Mouse (Mus musculus) midbrain, embryonic 11.5 days (tissue): ENCODE data around the gene Dydc2. TPM values are rescaled to one million over a fixed set of nuclear protein-coding genes. Genes with fewer than 3 reads are reported as not detected.
A peak's percentile ranks its signal among the peaks of the same experiment; 100 is the strongest.
"Not testable (repeated sequence)": the region's sequence is repeated elsewhere in the genome, so short reads cannot be mapped to it uniquely, and the experiment has no call there.

Experiments used
- ATAC-seq: fragments of 200-750 bp; cut with Nextera tagmentation; 2 replicates; pipeline ENCODE4 v1.8.0; 2017; ENCODE audit warnings: moderate TSS enrichment, moderate library complexity; ENCODE audit not compliant: low FRiP score
- DNase-seq: peaks from one replicate; pipeline ENCODE4 v3.0.0; 2015; ENCODE audit warnings: low spot score; ENCODE audit errors: missing footprints
- H3K27ac ChIP-seq: fragments of 300-500 bp; sonication (generic); 2 replicates; pipeline ENCODE4 v1.5.1; 2014; ENCODE audit warnings: low read depth, low read length
- H3K27me3 ChIP-seq: fragments of 300-500 bp; sonication (generic); 2 replicates; pipeline ENCODE4 v1.6.1; 2014; ENCODE audit warnings: mild to moderate bottlenecking, low read length, moderate library complexity, mixed read lengths; ENCODE audit not compliant: control insufficient read depth, insufficient read depth
- H3K36me3 ChIP-seq: fragments of 300-500 bp; sonication (generic); 2 replicates; pipeline ENCODE4 v1.6.1; 2014; ENCODE audit warnings: mild to moderate bottlenecking, low read length, moderate library complexity, mixed read lengths; ENCODE audit not compliant: control insufficient read depth, insufficient read depth
- H3K4me1 ChIP-seq: fragments of 300-500 bp; sonication (generic); 2 replicates; pipeline ENCODE4 v1.6.1; 2014; ENCODE audit warnings: low read length; ENCODE audit not compliant: control insufficient read depth, insufficient read depth
- H3K4me2 ChIP-seq: fragments of 300-500 bp; sonication (generic); 2 replicates; pipeline ENCODE4 v1.6.1; 2014; ENCODE audit warnings: mild to moderate bottlenecking, moderate library complexity
- H3K4me3 ChIP-seq: fragments of 300-500 bp; sonication (generic); 2 replicates; pipeline ENCODE4 v1.5.1; 2014; ENCODE audit warnings: low read depth, low read length
- H3K9ac ChIP-seq: fragments of 300-500 bp; sonication (generic); 2 replicates; pipeline ENCODE4 v1.6.1; 2014; ENCODE audit warnings: low read length
- H3K9me3 ChIP-seq: fragments of 300-500 bp; sonication (generic); 2 replicates; pipeline ENCODE4 v1.6.1; 2016; ENCODE audit warnings: low read length; ENCODE audit not compliant: control insufficient read depth
- WGBS: fragments of 180-500 bp; shearing (Covaris S2); extraction: QIAGEN DNeasy Blood & Tissue Kit; methylation state at CpG from one replicate; pipeline ENCODE4 v1.1.7; 2014; 5-methylcytosine and 5-hydroxymethylcytosine counted together
- polyA plus RNA-seq: library from polyadenylated mRNA; unstranded; fragments of >200 nt; fragmentation: Nextera tagmentation; extraction: Ambion mirVana; gene quantifications from 2 replicates; pipeline ENCODE4 v1.2.1, GENCODE M21; 2014

Gene Dydc2
- polyA plus RNA-seq, 1 experiment from 2014 or later, result not detected

GRCm38 (mm10) chr14:41065168-41065567 lies 3.8 kb downstream of the Dydc2 start:
- WGBS, result 69% methylated on average over 2 of the region's 2 CpGs
- no peak overlapping the region for H3K4me3 ChIP-seq
- no peaks in the 10 kb centered on the region for H3K9me3 ChIP-seq
- H3K27me3 ChIP-seq, result no peaks in the 10 kb centered on the region
- H3K4me2 ChIP-seq, result no peak overlapping the region
- H3K27ac ChIP-seq, result no peak overlapping the region
- H3K36me3 ChIP-seq, result no peaks in the 10 kb centered on the region
- DNase-seq, result no peak
- ATAC-seq, result no peak
- H3K9ac ChIP-seq, result no peak overlapping the region
- H3K4me1 ChIP-seq, result no peaks in the 10 kb centered on the region

DNA sequence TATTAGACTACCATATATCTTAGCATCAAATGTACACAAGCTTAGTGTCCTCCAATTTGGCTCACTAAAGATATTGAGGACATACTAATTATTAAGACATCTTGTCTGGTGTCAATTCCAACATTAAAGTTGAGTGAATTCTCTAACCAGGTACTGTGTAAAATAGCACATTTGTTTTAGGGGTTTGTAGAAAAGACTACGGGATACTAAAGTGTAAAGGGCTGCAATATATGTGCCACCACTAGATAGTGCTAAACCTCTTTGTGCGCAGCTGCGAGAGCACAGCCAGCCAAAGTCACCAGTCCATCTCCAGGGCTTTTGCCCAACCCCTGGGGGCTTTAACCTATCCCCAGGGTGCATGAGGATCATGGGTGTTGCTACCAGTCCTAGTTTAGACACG lies 15.8 kb downstream of the Dydc2 start:
- 90% methylated on average over 3 of the region's 4 CpGs for whole genome bisulfite sequencing

DNA sequence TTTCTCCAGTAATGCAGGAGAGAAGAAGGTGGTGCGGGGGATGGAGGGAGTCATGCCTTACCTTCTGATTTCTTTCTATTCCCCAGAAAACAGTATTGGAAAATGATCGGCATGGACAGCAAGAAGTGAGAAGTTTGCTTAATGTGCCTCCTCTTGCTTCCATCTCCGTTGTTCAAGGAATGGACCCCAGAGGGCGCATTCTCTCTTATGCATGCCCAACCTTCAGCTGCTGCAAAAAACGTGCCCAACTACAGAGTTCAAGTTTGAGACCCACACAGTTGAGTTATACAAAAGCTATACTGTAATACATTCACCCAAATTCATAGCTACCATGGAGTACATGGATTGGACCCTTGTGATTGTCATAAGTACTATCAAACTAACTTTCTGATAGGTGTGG lies 16.5 kb downstream of the Dydc2 start:
- DNase-seq (no peak), ATAC-seq (no peak)
- H3K4me2 ChIP-seq, result no peak overlapping the region
- H3K36me3 ChIP-seq, result no peaks in the 10 kb centered on the region
- no peak overlapping the region for H3K4me3 ChIP-seq
- no peaks in the 10 kb centered on the region for H3K4me1 ChIP-seq
- H3K27me3 ChIP-seq, result no peaks in the 10 kb centered on the region
- H3K27ac ChIP-seq, result no peak overlapping the region
- no peaks in the 10 kb centered on the region; the same call in 1 of the 2 replicates for H3K9me3 ChIP-seq
- no peak overlapping the region for H3K9ac ChIP-seq
- 84% methylated on average over 5 of the region's 5 CpGs for WGBS

More for the DNA sequence above, 15.8 kb downstream of the Dydc2 start:
- not testable (repeated sequence) for H3K9me3 ChIP-seq, H3K27ac ChIP-seq, H3K4me1 ChIP-seq, H3K36me3 ChIP-seq, DNase-seq, ATAC-seq, H3K9ac ChIP-seq, H3K4me3 ChIP-seq, H3K27me3 ChIP-seq, H3K4me2 ChIP-seq

DNA sequence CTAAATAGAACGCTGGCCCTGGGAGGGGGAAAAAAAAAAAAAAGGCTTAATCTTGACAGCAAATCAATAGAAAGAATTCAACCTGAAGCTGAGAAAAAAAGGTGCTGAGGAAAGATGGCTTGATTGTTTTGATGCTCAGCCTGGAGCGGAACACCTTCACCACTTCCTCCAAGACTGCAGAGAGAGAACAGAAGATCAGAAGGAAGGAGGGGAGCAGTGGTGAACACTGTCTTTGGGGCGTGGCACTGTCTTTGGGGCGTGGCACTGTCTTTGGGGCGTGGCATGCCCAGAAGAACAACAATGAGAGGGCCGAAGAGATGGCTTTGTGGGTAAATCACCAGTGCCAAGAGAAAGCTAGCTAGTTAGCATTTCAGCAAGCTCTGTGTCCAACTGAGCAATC lies 18.5 kb downstream of the Dydc2 start:
- 77% methylated on average over 6 of the region's 6 CpGs for WGBS
- Histone ChIP-seq H3K27me3 (no peaks in the 10 kb centered on the region), H3K27ac (no peak overlapping the region), H3K4me1 (no peaks in the 10 kb centered on the region), H3K4me2 (no peak overlapping the region), H3K4me3 (no peak overlapping the region), H3K9ac (no peak overlapping the region), H3K9me3 (no peaks in the 10 kb centered on the region; the same call in 1 of the 2 replicates), H3K36me3 (no peaks in the 10 kb centered on the region)
- no peak for ATAC-seq
- no peak for DNase-seq

DNA sequence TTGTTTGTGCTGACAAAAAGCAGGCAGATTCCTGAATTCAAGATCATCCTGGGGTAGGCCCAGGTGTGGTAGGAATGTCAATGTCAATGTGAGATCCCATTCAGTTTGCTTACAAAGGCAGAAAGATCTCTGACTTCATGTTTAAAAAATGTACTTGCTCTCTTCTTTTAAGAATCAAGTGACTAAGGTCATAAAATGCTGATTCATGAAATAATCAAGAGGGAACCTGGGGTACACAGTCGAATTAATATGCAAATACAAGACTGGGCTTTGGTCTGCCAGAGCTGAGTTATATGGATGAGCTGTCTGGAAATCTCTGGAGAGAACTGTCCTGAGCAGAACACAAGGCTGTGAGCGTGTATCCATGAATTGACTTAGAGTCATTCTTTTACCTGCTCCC lies 21.6 kb downstream of the Dydc2 start:
- Histone ChIP-seq H3K27ac (no peak overlapping the region), H3K9me3 (no peaks in the 10 kb centered on the region; the same call in 1 of the 2 replicates), H3K27me3 (no peaks in the 10 kb centered on the region), H3K9ac (no peak overlapping the region), H3K4me3 (no peak overlapping the region), H3K4me1 (no peaks in the 10 kb centered on the region), H3K4me2 (no peak overlapping the region), H3K36me3 (no peaks in the 10 kb centered on the region)
- DNase-seq (no peak), ATAC-seq (no peak)
- 72% methylated on average over 2 of the region's 2 CpGs for WGBS

GRCm38 (mm10) chr14:41035146-41035798 lies 33.7 kb downstream of the Dydc2 start:
- H3K36me3 ChIP-seq, result no peaks in the 10 kb centered on the region
- H3K4me2 ChIP-seq, result no peak overlapping the region
- H3K27me3 ChIP-seq, result no peaks in the 10 kb centered on the region
- no peak overlapping the region for H3K9ac ChIP-seq
- no peak overlapping the region for H3K27ac ChIP-seq
- H3K9me3 ChIP-seq, result no peaks in the 10 kb centered on the region
- no peak overlapping the region for H3K4me3 ChIP-seq
- DNase-seq, result peak; percentile 93
- WGBS, result 36% methylated on average over 6 of the region's 6 CpGs
- peak; percentile 57; the same call in 1 of the 2 replicates for ATAC-seq
- no peaks in the 10 kb centered on the region for H3K4me1 ChIP-seq

DNA sequence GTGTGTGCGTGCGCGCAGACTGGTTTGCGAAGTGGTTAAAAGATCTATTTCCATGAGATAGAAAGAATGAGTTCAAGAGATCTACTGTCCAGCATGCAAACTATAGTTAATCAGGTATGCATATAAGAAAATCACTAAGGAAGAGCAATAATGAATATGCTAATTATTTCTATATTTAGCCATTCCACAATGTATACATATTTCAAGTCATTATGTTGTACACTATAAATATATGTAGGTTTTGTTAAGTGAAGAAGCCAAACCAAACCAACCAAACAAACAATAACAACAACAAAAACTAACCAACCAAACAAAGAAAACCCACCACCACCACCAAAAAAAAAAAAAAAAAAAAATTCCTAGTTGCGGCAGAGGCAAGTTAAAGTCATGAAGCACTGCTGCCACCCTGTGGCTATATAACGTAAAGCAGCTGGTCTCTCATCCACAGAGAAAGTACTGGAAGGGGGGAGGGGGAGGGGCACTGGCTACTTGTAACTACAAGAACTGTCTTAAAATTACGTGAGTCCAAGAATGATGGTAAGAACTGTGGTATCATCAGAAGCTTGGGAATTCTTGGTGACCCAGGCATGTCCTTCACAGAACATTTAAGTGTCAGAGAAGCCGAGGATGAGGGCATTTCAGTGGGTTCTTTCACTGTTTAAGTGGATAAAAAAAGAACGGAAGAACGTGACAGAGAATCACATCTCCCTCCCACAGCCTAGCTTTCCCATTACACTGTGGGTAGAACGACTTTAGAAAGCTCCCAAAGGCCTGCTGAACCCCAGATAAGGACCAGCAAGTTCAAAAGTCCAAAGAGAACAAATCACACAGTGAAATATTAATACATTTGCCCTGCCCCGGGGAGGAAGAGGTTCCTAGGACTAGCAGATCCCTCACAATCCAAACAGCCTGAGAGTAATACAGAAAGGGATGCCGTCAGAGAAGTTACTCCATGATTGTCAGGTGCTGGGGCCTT lies 35.6 kb downstream of the Dydc2 start:
- no peaks in the 10 kb centered on the region for H3K27me3 ChIP-seq
- 55% methylated on average over 13 of the region's 13 CpGs for WGBS
- no peak overlapping the region for H3K4me3 ChIP-seq
- ATAC-seq (peak; percentile 54; the same call in 1 of the 2 replicates), DNase-seq (peak; percentile 97)
- no peak overlapping the region for H3K4me2 ChIP-seq
- no peak overlapping the region for H3K27ac ChIP-seq
- no peak overlapping the region for H3K9ac ChIP-seq
- H3K36me3 ChIP-seq, result no peaks in the 10 kb centered on the region
- H3K9me3 ChIP-seq, result no peaks in the 10 kb centered on the region
- H3K4me1 ChIP-seq, result no peaks in the 10 kb centered on the region

DNA sequence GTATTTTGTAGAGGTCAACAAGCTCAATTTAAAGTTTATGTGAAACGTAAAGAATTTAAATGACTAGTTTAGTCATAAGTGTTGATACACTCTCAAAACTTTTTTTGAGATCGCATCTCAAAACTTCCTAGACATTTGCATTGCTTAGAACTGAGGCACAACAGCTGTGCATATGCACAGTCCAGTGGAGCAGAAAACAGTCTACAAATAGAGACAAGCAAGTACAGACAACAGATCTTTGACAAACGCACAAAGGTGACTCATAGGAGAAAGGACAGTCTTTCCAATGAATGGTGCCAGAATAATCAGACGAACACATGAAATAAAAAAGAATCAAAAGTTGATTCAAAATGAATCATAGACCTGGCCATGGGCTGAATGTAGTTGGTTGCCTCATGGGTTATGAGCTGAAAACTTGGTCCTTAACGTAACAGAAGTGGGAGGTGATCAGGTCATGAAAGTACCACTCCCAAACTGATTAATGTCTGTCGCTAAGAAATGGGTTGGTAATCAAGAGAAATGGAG lies 38.0 kb downstream of the Dydc2 start:
- Histone ChIP-seq H3K4me2 (no peak overlapping the region), H3K27me3 (no peaks in the 10 kb centered on the region), H3K9me3 (no peaks in the 10 kb centered on the region), H3K4me1 (no peaks in the 10 kb centered on the region), H3K4me3 (no peak overlapping the region), H3K9ac (no peak overlapping the region), H3K27ac (no peak overlapping the region), H3K36me3 (no peaks in the 10 kb centered on the region)
- WGBS, result 91% methylated on average over 6 of the region's 6 CpGs
- DNase-seq, result no peak
- no peak for ATAC-seq

DNA sequence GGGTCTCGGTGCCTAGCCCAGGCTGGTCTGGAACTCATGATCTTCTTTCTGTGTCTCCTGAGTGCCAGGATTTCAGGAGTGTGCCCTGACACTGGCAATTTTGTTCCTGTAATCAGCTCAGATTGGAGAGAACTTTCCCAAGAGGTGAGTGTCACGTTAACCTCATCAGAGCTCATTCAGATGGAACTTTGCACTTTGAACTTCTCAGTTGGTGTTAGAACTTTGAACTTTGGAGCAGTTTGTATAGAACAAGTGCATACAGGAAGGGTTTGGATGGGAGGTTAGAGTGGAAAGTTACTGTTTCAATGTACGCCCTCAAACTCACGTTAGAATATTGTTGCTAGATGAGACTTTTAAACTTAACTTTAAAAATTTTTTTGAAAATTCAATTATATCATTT lies 39.7 kb downstream of the Dydc2 start:
- H3K27ac ChIP-seq, result no peak overlapping the region
- H3K4me2 ChIP-seq, result no peak overlapping the region
- no peaks in the 10 kb centered on the region for H3K9me3 ChIP-seq
- H3K36me3 ChIP-seq, result no peaks in the 10 kb centered on the region
- ATAC-seq (no peak), DNase-seq (no peak)
- H3K4me3 ChIP-seq, result no peak overlapping the region
- WGBS, result 74% methylated on average over 4 of the region's 4 CpGs
- H3K27me3 ChIP-seq, result no peaks in the 10 kb centered on the region
- no peak overlapping the region for H3K9ac ChIP-seq
- no peaks in the 10 kb centered on the region for H3K4me1 ChIP-seq
